Mouse (Mus musculus): ENCODE measurements around the gene Styxl1.

- no peak for TF ChIP-seq CTCF (IDR thresholded peaks at IDR 0.05; ENCODE audit: low read depth)
- no peak for TF ChIP-seq EP300 (IDR thresholded peaks at IDR 0.05; ENCODE audit: low read depth)
These were observed 70.3 kb downstream of the Styxl1 start for GRCm38 (mm10) chr5:135707855-135708254.
